Mouse (Mus musculus): ENCODE data around the gene Pcbp2. TPM values are rescaled to one million over a fixed set of nuclear protein-coding genes. Genes with fewer than 3 reads are reported as not detected.

Gene Pcbp2
- polyA plus RNA-seq, 1 experiment from 2014 or later = 302 TPM

GRCm38 (mm10) chr15:102546677-102547427 lies 76.5 kb downstream of the Pcbp2 start:
- Histone ChIP-seq H3K36me3 (ENCODE audit: control insufficient read depth, insufficient read depth, low read length) (peaks cover 53% of the 10 kb centered on the region), H3K27ac (ENCODE audit: low read length) (no peak overlapping the region), H3K4me1 (ENCODE audit: control insufficient read depth, insufficient read depth, low read length) (no peaks in the 10 kb centered on the region), H3K4me3 (ENCODE audit: low read depth, low read length) (no peak overlapping the region), H3K4me2 (replicated peaks; ENCODE audit: low read depth, low read length) (no peak overlapping the region), H3K27me3 (ENCODE audit: control insufficient read depth, insufficient read depth, low read length) (no peaks in the 10 kb centered on the region), H3K9ac (replicated peaks; ENCODE audit: low read depth, low read length) (no peak overlapping the region), H3K9me3 (ENCODE audit: control insufficient read depth, low read depth, low read length) (no peaks in the 10 kb centered on the region)
- WGBS = 87% methylated on average over 3 of the region's 3 CpGs
- ATAC-seq (ENCODE audit: insufficient number of reproducible peaks, insufficient read depth, low FRiP score, low read depth) = no peak

- Histone ChIP-seq H3K4me1 (ENCODE audit: control insufficient read depth, insufficient read depth, low read length) (no peaks in the 10 kb centered on the region), H3K27ac (ENCODE audit: low read length) (no peak overlapping the region), H3K9me3 (ENCODE audit: control insufficient read depth, low read depth, low read length) (no peaks in the 10 kb centered on the region), H3K9ac (replicated peaks; ENCODE audit: low read depth, low read length) (no peak overlapping the region), H3K36me3 (ENCODE audit: control insufficient read depth, insufficient read depth, low read length) (peaks cover 51% of the 10 kb centered on the region), H3K4me2 (replicated peaks; ENCODE audit: low read depth, low read length) (no peak overlapping the region), H3K4me3 (ENCODE audit: low read depth, low read length) (no peak overlapping the region), H3K27me3 (ENCODE audit: control insufficient read depth, insufficient read depth, low read length) (no peaks in the 10 kb centered on the region)
- no peak for ATAC-seq (ENCODE audit: insufficient number of reproducible peaks, insufficient read depth, low FRiP score, low read depth)
- 95% methylated on average over 3 of the region's 3 CpGs for WGBS
Measured at GRCm38 (mm10) chr15:102547478-102547877, 77.1 kb downstream of the Pcbp2 start.

Other genes with a start within 250 kb of the Pcbp2 start
- 5.8 and 9.9 TPM in 2 replicates for gene Itgb7, start 238.6 kb upstream of the Pcbp2 start, polyA plus RNA-seq (2014; fragmentation: Nextera tagmentation; extraction: Ambion mirVana)
- gene Rarg, start 213.0 kb upstream of the Pcbp2 start, polyA plus RNA-seq (2014; fragmentation: Nextera tagmentation; extraction: Ambion mirVana) = 36.9 and 40.5 TPM in 2 replicates
- 0.36 and 0.56 TPM in 2 replicates for gene Gm9918, start 200.0 kb upstream of the Pcbp2 start, polyA plus RNA-seq (2014; fragmentation: Nextera tagmentation; extraction: Ambion mirVana)
- 63.1 and 63.7 TPM in 2 replicates for gene Mfsd5, start 191.1 kb upstream of the Pcbp2 start, polyA plus RNA-seq (2014; fragmentation: Nextera tagmentation; extraction: Ambion mirVana)
- gene Espl1, start 174.3 kb upstream of the Pcbp2 start, polyA plus RNA-seq (2014; fragmentation: Nextera tagmentation; extraction: Ambion mirVana) = 25.4 and 28.6 TPM in 2 replicates
- 500 and 514 TPM in 2 replicates for gene Pfdn5, start 144.4 kb upstream of the Pcbp2 start, polyA plus RNA-seq (2014; fragmentation: Nextera tagmentation; extraction: Ambion mirVana)
- 96.9 and 109 TPM in 2 replicates for gene Myg1, start 138.8 kb upstream of the Pcbp2 start, polyA plus RNA-seq (2014; fragmentation: Nextera tagmentation; extraction: Ambion mirVana)
- gene Aaas, start 119.8 kb upstream of the Pcbp2 start, polyA plus RNA-seq (2014; fragmentation: Nextera tagmentation; extraction: Ambion mirVana) = 63.8 and 68.4 TPM in 2 replicates
- gene Sp7, start 103.4 kb upstream of the Pcbp2 start, polyA plus RNA-seq (2014; fragmentation: Nextera tagmentation; extraction: Ambion mirVana) = 2.0 and 2.5 TPM in 2 replicates
- gene Sp1, start 64.4 kb upstream of the Pcbp2 start, polyA plus RNA-seq (2014; fragmentation: Nextera tagmentation; extraction: Ambion mirVana) = 16.9 and 18.9 TPM in 2 replicates
- 0.94 and 1.2 TPM in 2 replicates for gene Amhr2, start 25.2 kb upstream of the Pcbp2 start, polyA plus RNA-seq (2014; fragmentation: Nextera tagmentation; extraction: Ambion mirVana)
- gene Prr13, start 11.5 kb upstream of the Pcbp2 start, polyA plus RNA-seq (2014; fragmentation: Nextera tagmentation; extraction: Ambion mirVana) = 132 and 138 TPM in 2 replicates
- gene Gm10337, start 33.2 kb downstream of the Pcbp2 start, polyA plus RNA-seq (2014; fragmentation: Nextera tagmentation; extraction: Ambion mirVana) = 4.5 and 7.0 TPM in 2 replicates
- 18.6 and 20.0 TPM in 2 replicates for gene Map3k12, start 46.5 kb downstream of the Pcbp2 start, polyA plus RNA-seq (2014; fragmentation: Nextera tagmentation; extraction: Ambion mirVana)
- 87.0 and 101 TPM in 2 replicates for gene Tarbp2, start 47.7 kb downstream of the Pcbp2 start, polyA plus RNA-seq (2014; fragmentation: Nextera tagmentation; extraction: Ambion mirVana)
- 2.3 and 3.1 TPM in 2 replicates for gene Npff, start 54.4 kb downstream of the Pcbp2 start, polyA plus RNA-seq (2014; fragmentation: Nextera tagmentation; extraction: Ambion mirVana)
- gene Gm28047, start 154.5 kb downstream of the Pcbp2 start, polyA plus RNA-seq (2014; fragmentation: Nextera tagmentation; extraction: Ambion mirVana) = not detected in 2 replicates
- 42.7 and 48.9 TPM in 2 replicates for gene Atf7, start 154.9 kb downstream of the Pcbp2 start, polyA plus RNA-seq (2014; fragmentation: Nextera tagmentation; extraction: Ambion mirVana)
- gene Atp5g2, start 201.8 kb downstream of the Pcbp2 start, polyA plus RNA-seq (2014; fragmentation: Nextera tagmentation; extraction: Ambion mirVana) = 86.0 and 99.3 TPM in 2 replicates